Mouse (Mus musculus) heart, postnatal 4 days (tissue): Measurements from ENCODE around the gene Gm20547. TPM values are rescaled to one million over a fixed set of nuclear protein-coding genes. Genes with fewer than 3 reads are reported as not detected.
A peak's percentile ranks its signal among the peaks of the same experiment; 100 is the strongest.

ENCODE experiments used
- DNase-seq: peaks from one replicate; pipeline ENCODE4 v3.0.0; 2021
- total RNA-seq, 2 experiments: library from RNA; stranded (reverse); gene quantifications; 2 replicates each; pipeline ENCODE4 v1.2.3; 2021

The Gm20547 gene
- total RNA-seq, 2 experiments from 2014 or later, result not detected

DNA sequence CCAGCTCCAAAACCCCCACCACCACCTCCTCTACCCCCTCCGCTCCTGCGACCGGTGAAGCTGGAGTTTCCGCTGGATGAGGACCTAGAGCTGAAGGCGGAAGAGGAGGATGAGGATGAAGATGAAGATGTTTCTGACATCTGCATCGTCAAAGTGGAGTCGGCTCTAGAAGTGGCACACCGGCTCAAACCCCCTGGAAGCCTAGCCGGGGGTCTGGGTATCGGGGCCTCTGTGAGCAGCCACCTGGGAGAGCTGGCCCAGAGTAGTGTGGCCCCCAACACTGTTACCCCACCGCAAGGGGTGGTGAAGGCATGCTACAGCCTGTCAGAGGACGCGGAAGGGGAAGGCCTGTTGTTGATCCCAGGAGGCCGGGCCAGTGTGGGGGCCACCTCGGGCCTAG is 13.9 kb upstream of the Gm20547 start:
- no peak for DNase-seq

GRCm38 (mm10) chr17:34894801-34895530 is 13.1 kb upstream of the Gm20547 start:
- peak; percentile 57 for DNase-seq

DNA sequence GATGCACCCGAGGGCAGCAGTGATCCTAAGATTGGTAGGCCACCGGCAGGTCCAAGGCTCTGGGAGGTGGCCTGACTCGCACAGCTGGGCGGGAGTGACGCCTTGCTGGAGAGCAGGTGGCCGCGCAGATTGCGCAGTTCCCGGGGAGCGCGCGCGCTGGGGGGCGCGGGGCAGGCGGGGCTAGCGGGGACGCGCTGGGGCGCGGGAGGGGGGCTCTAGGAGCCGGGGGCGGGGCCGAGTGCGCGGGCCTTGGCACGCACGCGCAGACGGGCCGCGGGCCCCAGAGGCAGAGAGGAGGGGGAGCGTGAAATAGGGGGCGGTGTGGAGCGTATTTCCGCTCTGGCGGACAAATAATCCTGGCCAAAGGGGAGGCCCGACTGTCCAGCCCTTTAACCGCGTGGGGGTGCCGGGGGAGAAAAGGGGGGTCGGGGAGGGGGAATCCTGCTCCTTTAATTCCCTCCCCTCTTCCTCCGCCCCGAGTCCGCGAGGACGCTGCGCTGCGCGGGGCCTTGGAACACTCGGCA is 12.3 kb upstream of the Gm20547 start:
- peak; percentile 96 for DNase-seq

GRCm38 (mm10) chr17:34893072-34893824 is 11.4 kb upstream of the Gm20547 start:
- no peak for DNase-seq

- no peak for DNase-seq
Measured at GRCm38 (mm10) chr17:34891377-34891776, 9.5 kb upstream of the Gm20547 start.

GRCm38 (mm10) chr17:34890074-34890743 is 8.4 kb upstream of the Gm20547 start:
- DNase-seq, result no peak

DNA sequence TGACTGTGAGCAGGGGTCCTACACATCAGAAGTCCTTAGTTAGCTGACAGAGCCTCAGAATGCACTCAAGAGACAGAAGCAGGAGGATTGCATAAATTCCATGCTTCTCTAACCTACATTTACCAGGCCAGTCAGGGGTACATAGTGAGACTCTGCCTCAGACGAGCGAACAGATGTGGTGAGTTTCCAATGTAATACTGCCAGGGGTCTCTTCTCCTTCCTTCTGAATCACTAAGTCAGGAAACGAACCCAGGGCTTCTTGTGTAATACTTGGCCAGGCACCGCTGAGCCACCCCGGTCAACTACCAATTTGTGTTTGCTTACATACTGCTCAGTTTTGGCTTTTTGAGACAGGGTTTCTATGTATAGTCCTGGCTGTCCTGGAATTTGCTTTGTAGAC is 6.1 kb upstream of the Gm20547 start:
- DNase-seq, result no peak

- no peak for DNase-seq
Measured at GRCm38 (mm10) chr17:34885615-34886014, 3.8 kb upstream of the Gm20547 start.

DNA sequence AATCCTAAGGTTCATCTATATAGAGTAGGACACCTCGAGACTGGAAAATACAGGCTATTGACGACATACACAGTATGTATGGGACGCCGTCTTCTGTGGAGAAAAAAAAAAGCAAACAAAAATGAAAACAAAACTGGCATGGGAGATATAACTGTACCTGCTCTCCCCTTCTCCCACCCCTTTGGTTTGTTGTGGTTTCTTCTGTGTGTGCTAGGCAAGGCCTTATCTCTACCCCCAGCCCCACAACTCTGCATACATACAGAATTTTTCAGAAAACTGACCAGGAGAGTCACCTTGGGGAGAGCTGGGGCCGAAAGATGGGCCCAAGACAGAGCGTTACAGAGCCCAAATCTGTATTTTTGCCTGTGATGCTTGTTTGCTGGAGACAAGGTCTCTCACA is 2.9 kb upstream of the Gm20547 start:
- DNase-seq, result no peak

- no peak for DNase-seq
Measured at GRCm38 (mm10) chr17:34883332-34883731, 1.5 kb upstream of the Gm20547 start.

DNA sequence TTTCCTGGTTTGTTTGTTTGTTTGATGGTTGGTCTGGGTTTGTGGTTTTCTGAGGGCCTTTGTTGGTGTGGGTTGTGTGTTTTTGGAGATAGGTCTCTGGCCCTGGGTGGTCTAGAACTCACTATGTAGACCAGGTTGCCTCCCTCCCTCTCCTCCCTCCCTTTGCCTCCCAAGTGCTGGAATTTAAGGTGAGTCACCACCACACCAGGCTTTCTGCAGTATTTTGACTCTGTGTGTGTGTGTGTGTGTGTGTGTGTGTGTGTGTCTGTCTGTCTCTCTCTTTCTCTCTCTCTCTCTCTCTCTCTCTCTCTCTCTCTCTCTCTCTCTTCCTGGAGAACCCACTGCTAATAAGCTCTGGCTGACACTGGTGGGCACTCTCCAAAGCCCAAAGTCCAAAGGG is 676 bp downstream of the Gm20547 start:
- no peak for DNase-seq

- no peak for DNase-seq
Measured at GRCm38 (mm10) chr17:34879336-34879879, 2.4 kb downstream of the Gm20547 start, which contains the start of gene Zbtb12. TSS of gene Zbtb12 (plus strand) at chr17:34879483.

GRCm38 (mm10) chr17:34874321-34874720 is 7.5 kb downstream of the Gm20547 start:
- DNase-seq, result no peak

GRCm38 (mm10) chr17:34865981-34866380 is 15.9 kb downstream of the Gm20547 start:
- DNase-seq, result no peak

DNA sequence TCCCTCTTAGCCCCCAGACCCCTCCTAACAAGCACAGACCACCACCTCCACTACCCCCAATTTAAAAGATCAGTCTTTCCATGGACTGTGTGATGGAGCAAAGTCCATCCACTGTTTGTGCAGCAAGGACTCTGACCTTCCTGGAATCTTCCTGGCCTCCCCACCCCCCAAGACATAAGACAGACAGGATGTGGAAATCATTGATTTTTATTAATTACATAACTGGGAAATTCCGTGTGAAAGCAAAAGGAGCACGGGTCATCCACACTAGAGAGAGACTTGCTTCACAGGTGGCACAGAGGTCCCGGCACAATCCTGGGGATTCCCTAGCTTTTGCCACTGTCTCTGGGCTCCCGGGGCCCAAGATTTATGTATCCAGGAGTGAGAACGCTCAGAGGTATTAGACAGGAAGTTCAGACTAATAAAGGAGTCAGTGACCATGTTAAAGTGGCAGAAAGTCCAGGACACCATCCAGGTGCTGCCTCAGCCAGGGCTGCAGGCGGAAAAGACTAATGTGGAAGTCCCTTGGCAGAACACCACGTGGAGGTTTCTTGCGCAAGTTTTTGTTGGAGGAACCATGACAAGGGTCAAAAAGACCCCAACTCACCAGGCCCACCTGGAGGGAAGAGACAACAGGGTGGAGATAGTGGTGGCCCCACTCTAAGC is 19.3 kb downstream of the Gm20547 start, which contains the start of gene Cfb:
TSS of gene Cfb (minus strand) at position 103 of the 666 bp plus-strand sequence.
- DNase-seq, result no peak

DNA sequence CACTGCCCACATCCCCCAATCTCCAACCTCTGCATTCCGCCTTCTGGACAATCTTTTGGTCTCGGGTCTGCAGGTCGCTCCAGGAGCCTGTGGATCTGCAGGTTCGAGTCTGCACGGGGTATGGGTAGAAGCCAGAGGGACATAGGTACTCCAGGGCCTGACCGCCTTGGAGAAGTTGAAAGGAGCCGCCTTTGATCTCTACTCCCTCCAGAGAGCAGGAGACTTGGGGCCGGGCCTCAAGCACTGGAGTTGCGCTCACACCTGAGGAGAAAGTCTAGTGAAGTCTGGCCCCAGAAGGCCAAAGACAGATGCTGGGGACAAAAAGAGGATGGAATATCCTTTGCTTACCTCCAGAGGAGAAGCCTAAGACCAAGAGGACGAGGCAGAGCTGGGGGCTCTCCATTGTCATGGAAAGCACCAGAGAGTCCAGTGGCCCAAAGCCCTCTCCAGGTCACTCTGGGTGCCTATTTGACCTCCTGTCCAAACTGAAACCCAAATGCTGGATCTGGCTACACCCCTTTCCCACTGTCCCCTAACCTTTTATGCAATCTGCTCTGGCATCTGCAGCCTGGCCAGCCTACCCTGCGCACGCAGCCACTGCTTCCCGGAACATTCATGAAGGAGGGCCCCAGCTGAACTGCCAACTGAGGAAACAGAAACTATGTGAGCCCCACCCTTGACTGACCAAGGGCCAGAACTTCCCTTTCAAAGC is 20.0 kb downstream of the Gm20547 start:
- DNase-seq, result no peak

DNA sequence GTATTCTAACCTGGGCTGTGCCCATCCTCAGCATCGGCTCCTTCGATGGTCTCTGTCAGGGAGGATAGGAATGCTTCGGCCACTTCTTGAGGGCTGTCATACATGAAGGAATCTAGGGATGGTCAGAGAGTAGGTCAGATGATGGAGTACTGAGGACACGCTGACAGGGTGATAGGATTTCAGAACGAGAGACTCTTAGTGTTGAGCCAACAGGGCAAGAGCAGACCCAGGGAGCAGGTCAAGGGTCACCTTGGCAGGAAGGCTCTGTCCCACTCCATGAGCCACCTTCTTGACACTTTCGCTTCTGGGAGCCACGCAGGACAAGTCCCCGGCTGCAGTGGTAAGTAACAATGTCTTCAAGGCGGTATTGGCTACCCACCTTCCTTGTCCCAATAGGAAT is 21.3 kb downstream of the Gm20547 start:
- DNase-seq, result no peak

- DNase-seq, result no peak
Measured at GRCm38 (mm10) chr17:34858670-34859069, 23.2 kb downstream of the Gm20547 start.

- peak; percentile 67 for DNase-seq
Measured at GRCm38 (mm10) chr17:34855825-34856224, 26.0 kb downstream of the Gm20547 start.

GRCm38 (mm10) chr17:34854761-34855160 is 27.1 kb downstream of the Gm20547 start:
- DNase-seq, result no peak

GRCm38 (mm10) chr17:34853511-34853910 is 28.3 kb downstream of the Gm20547 start:
- DNase-seq, result no peak
